Comparison of ENCODE assay signal across 20 mouse cellular contexts in the genomic region with DNA sequence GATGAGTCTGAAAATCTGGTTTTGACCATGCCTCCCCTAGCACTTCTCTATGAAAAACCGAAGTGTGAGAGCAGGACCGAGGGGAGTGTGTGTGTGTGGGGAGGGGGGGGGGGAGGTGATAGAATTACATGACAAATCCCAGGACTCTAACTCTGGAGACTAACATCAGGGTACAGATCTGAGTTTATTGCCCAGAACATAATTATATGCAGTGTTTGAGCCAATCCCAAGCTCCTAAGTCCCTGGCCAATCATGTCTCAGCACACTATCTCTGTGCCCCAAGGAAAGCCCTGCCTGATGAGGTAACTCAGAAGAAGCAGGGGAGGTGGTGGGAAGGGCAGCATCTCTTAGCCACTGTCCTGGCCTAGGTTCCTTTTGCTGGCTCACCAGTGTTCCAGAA. TPM values are rescaled to one million over a fixed set of nuclear protein-coding genes. Genes with fewer than 3 reads are reported as not detected.
DNase-seq lines count a peak whose midpoint lies in the region; ATAC-seq and TF ChIP-seq lines count a peak whose summit lies in the region.
"Had no signal": no experiment of that assay in that cellular context is flagged by ENCODE, and none has a peak within 500 bp of the region (broad histone marks: within the 10 kb centered on the region; RNA-seq: fewer than 3 reads in every experiment).

No protein-coding gene starts in this region.

- 0 out of 2 replicates have a peak, but pooled peaks have one; percentile 28 for ATAC-seq in intestine, embryonic 15.5 days
- no peak for ATAC-seq in intestine, postnatal 0 days
- peak; percentile 47; the same call in 1 of the 2 replicates for ATAC-seq in kidney, embryonic 15.5 days (replicated peaks; ENCODE audit: low FRiP score)
- 0 out of 2 replicates have a peak, but pooled peaks have one; percentile 23 for ATAC-seq in intestine, embryonic 16.5 days
- 0 out of 2 replicates have a peak, but pooled peaks have one; percentile 29 for ATAC-seq in megakaryocyte progenitor cell, adult 5-6 weeks (replicated peaks; ENCODE audit: poor library complexity)
- no peak for ATAC-seq in heart, embryonic 11.5 days (replicated peaks; ENCODE audit: insufficient number of reproducible peaks, low FRiP score, low TSS enrichment)
- ATAC-seq: forebrain, embryonic 13.5 days; forebrain, embryonic 15.5 days; forebrain, postnatal 0 days had no signal

- H3K36me3 ChIP-seq in intestine, embryonic 15.5 days: no peaks in the 10 kb centered on the region
- no peaks in the 10 kb centered on the region for H3K36me3 ChIP-seq in intestine, postnatal 0 days (ENCODE audit: control insufficient read depth, insufficient read depth)
- H3K36me3 ChIP-seq in kidney, embryonic 15.5 days: no peaks in the 10 kb centered on the region
- no peaks in the 10 kb centered on the region for H3K36me3 ChIP-seq in intestine, embryonic 16.5 days (ENCODE audit: control insufficient read depth, insufficient read depth, low read length)
- no peaks in the 10 kb centered on the region for H3K36me3 ChIP-seq in heart, embryonic 11.5 days (ENCODE audit: control insufficient read depth, insufficient read depth, low read length)
- H3K36me3 ChIP-seq: embryonic facial prominence, embryonic 13.5 days; forebrain, embryonic 15.5 days had no signal

- H3K4me3 ChIP-seq in intestine, embryonic 15.5 days (replicated peaks): no peak overlapping the region
- no peak overlapping the region for H3K4me3 ChIP-seq in intestine, postnatal 0 days (ENCODE audit: low read depth, low read length)
- no peak overlapping the region for H3K4me3 ChIP-seq in kidney, embryonic 15.5 days (replicated peaks)
- no peak overlapping the region for H3K4me3 ChIP-seq in intestine, embryonic 16.5 days (ENCODE audit: low read length)
- no peak overlapping the region for H3K4me3 ChIP-seq in heart, embryonic 11.5 days (ENCODE audit: low read depth, low read length)
- H3K4me3 ChIP-seq: embryonic facial prominence, embryonic 13.5 days; forebrain, embryonic 13.5 days; forebrain, embryonic 15.5 days had no signal

- H3K9me3 ChIP-seq in intestine, embryonic 15.5 days: no peaks in the 10 kb centered on the region
- H3K9me3 ChIP-seq in intestine, postnatal 0 days (ENCODE audit: control insufficient read depth): no peaks in the 10 kb centered on the region
- no peaks in the 10 kb centered on the region for H3K9me3 ChIP-seq in kidney, embryonic 15.5 days (replicated peaks)
- H3K9me3 ChIP-seq in intestine, embryonic 16.5 days (ENCODE audit: control insufficient read depth, low read length): no peaks in the 10 kb centered on the region
- no peaks in the 10 kb centered on the region for H3K9me3 ChIP-seq in heart, embryonic 11.5 days (replicated peaks; ENCODE audit: control insufficient read depth, low read length)
- H3K9me3 ChIP-seq: embryonic facial prominence, embryonic 13.5 days; forebrain, embryonic 13.5 days; forebrain, embryonic 15.5 days had no signal

- H3K9ac ChIP-seq in intestine, embryonic 15.5 days: no peak overlapping the region
- no peak overlapping the region for H3K9ac ChIP-seq in intestine, postnatal 0 days (ENCODE audit: low read depth, low read length)
- no peak overlapping the region for H3K9ac ChIP-seq in kidney, embryonic 15.5 days
- H3K9ac ChIP-seq in intestine, embryonic 16.5 days (ENCODE audit: low read depth, low read length): no peak overlapping the region
- H3K9ac ChIP-seq in heart, embryonic 11.5 days (ENCODE audit: low read depth, low read length): no peak overlapping the region
- H3K9ac ChIP-seq: embryonic facial prominence, embryonic 13.5 days; forebrain, embryonic 13.5 days; forebrain, embryonic 15.5 days; forebrain, postnatal 0 days had no signal

- H3K4me2 ChIP-seq in intestine, embryonic 15.5 days (replicated peaks): no peak overlapping the region
- no peak overlapping the region for H3K4me2 ChIP-seq in intestine, postnatal 0 days (replicated peaks; ENCODE audit: low read depth)
- no peak overlapping the region for H3K4me2 ChIP-seq in kidney, embryonic 15.5 days
- no peak overlapping the region for H3K4me2 ChIP-seq in intestine, embryonic 16.5 days (ENCODE audit: low read depth, low read length)
- no peak overlapping the region for H3K4me2 ChIP-seq in heart, embryonic 11.5 days
- H3K4me2 ChIP-seq: embryonic facial prominence, embryonic 13.5 days; forebrain, embryonic 13.5 days; forebrain, embryonic 15.5 days had no signal

- no peaks in the 10 kb centered on the region for H3K4me1 ChIP-seq in intestine, embryonic 15.5 days (replicated peaks)
- no peaks in the 10 kb centered on the region for H3K4me1 ChIP-seq in intestine, postnatal 0 days (replicated peaks; ENCODE audit: control insufficient read depth, insufficient read depth, low read length)
- H3K4me1 ChIP-seq in kidney, embryonic 15.5 days: peaks cover 16% of the 10 kb centered on the region
- no peaks in the 10 kb centered on the region for H3K4me1 ChIP-seq in intestine, embryonic 16.5 days (ENCODE audit: control insufficient read depth, insufficient read depth, low read length)
- H3K4me1 ChIP-seq in heart, embryonic 11.5 days (ENCODE audit: control insufficient read depth, insufficient read depth, low read length): no peaks in the 10 kb centered on the region
- H3K4me1 ChIP-seq: embryonic facial prominence, embryonic 13.5 days; forebrain, embryonic 13.5 days; forebrain, embryonic 15.5 days had no signal

- no peak for TF ChIP-seq CTCF in intestine, postnatal 0 days (IDR thresholded peaks at IDR 0.05; ENCODE audit: low read depth)

- H3K27ac ChIP-seq in intestine, embryonic 15.5 days: no peak overlapping the region
- no peak overlapping the region for H3K27ac ChIP-seq in intestine, postnatal 0 days (ENCODE audit: low read depth, low read length)
- H3K27ac ChIP-seq in kidney, embryonic 15.5 days: no peak overlapping the region
- H3K27ac ChIP-seq in intestine, embryonic 16.5 days (ENCODE audit: low read length): no peak overlapping the region
- no peak overlapping the region for H3K27ac ChIP-seq in heart, embryonic 11.5 days (ENCODE audit: low read depth, low read length)
- H3K27ac ChIP-seq: embryonic facial prominence, embryonic 13.5 days; forebrain, embryonic 13.5 days; forebrain, embryonic 15.5 days had no signal

- DNase-seq in kidney, postnatal 14 days: no peak
- DNase-seq in adrenal gland, postnatal 10 days: no peak
- DNase-seq: adrenal gland, adult 2 months; adrenal gland, postnatal 14 days; adrenal gland, postnatal 36 days; cerebellum, adult 11-12 months; cerebellum, adult 2 months; cerebellum, adult 9-10 months; cerebellum, postnatal 10 days; cerebellum, postnatal 25 days; forebrain, postnatal 0 days had no signal

- WGBS in intestine, embryonic 15.5 days: 42% methylated on average over 2 of the region's 2 CpGs
- WGBS in intestine, postnatal 0 days: 58% methylated on average over 2 of the region's 2 CpGs
- WGBS in kidney, embryonic 15.5 days: 27% methylated on average over 2 of the region's 2 CpGs
- WGBS in intestine, embryonic 16.5 days: 64% methylated on average over 2 of the region's 2 CpGs
- 43% methylated on average over 2 of the region's 2 CpGs for WGBS in heart, embryonic 11.5 days (ENCODE audit: insufficient replicate concordance)

- H3K27me3 ChIP-seq in intestine, embryonic 15.5 days (replicated peaks): no peaks in the 10 kb centered on the region
- H3K27me3 ChIP-seq in intestine, postnatal 0 days (replicated peaks; ENCODE audit: control insufficient read depth, insufficient read depth, low read length): no peaks in the 10 kb centered on the region
- H3K27me3 ChIP-seq in kidney, embryonic 15.5 days: no peaks in the 10 kb centered on the region
- H3K27me3 ChIP-seq in intestine, embryonic 16.5 days (replicated peaks; ENCODE audit: control insufficient read depth, insufficient read depth, low read length): no peaks in the 10 kb centered on the region
- no peaks in the 10 kb centered on the region for H3K27me3 ChIP-seq in heart, embryonic 11.5 days (ENCODE audit: control insufficient read depth, insufficient read depth, low read length)
- H3K27me3 ChIP-seq: embryonic facial prominence, embryonic 13.5 days; forebrain, embryonic 13.5 days; forebrain, embryonic 15.5 days had no signal

RNA-seq across cellular contexts. Expression of gene Mmadhc, which starts 28.1 kb away (rescaled TPM):
- 150 TPM in 2 replicates for polyA plus RNA-seq in intestine, embryonic 15.5 days (2015; fragmentation: Nextera tagmentation; extraction: Ambion mirVana)
- polyA plus RNA-seq in intestine, postnatal 0 days (2015; fragmentation: Nextera tagmentation; extraction: Ambion mirVana): 107 and 109 TPM in 2 replicates
- polyA plus RNA-seq in kidney, embryonic 15.5 days (2015; fragmentation: Nextera tagmentation; extraction: Ambion mirVana): 154 and 159 TPM in 2 replicates
- 142 and 153 TPM in 2 replicates for polyA plus RNA-seq in intestine, embryonic 16.5 days (2015; fragmentation: Nextera tagmentation; extraction: Ambion mirVana)
- 97.9 and 108 TPM in 2 replicates for total RNA-seq in megakaryocyte progenitor cell, adult 5-6 weeks (2015)
- total RNA-seq in megakaryocyte progenitor cell, adult 5-6 weeks (2017): 72.5 and 87.2 TPM in 2 replicates
- 100 to 1,000 TPM; 121 to 128 TPM for total RNA-seq in adrenal gland, postnatal 10 days (2021)
- polyA plus RNA-seq in heart, embryonic 11.5 days (2014; fragmentation: Nextera tagmentation; extraction: Ambion mirVana): 131 and 138 TPM in 2 replicates

Comparison
In these comparisons a context has a peak if more than half of its experiments do, and no peak if none do; other contexts are left out.
1. ATAC-seq: peak in intestine, embryonic 15.5 days (single experiment), kidney, embryonic 15.5 days (single experiment), intestine, embryonic 16.5 days (single experiment) and megakaryocyte progenitor cell, adult 5-6 weeks (single experiment); none in intestine, postnatal 0 days (single experiment) and heart, embryonic 11.5 days (single experiment).